Mouse (Mus musculus): Measurements from ENCODE around the gene Olfr846. TPM values are rescaled to one million over a fixed set of nuclear protein-coding genes. Genes with fewer than 3 reads are reported as not detected.

The Olfr846 gene
- total RNA-seq (2023) = not detected

DNA sequence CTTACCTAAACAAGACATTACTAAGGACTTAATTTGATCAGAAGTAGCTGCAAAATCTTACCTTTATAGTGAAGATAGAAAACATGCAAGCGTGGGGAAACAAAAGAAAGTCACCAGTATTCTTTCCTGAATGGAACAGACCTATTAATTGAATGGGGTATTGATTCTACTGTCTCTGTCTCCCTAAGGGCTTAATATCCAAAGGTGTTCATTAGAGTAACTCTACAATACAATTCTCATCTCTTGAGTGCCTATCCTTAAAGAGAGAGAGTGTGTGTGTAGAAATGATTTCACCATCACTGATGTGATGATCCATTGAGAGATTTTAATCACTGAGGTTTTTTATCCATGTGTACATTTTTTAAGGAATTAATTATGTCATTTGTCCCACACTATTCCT lies at the start of gene Olfr846:
Olfr846 (minus strand) TSS at position 101 of the 400 bp plus-strand sequence.

GRCm38 (mm10) chr9:19378569-19378968 lies 14.8 kb upstream of the Olfr846 start, which contains the start of gene Olfr847:
Gene Olfr847, minus strand, starts transcription at chr9:19378669.

DNA sequence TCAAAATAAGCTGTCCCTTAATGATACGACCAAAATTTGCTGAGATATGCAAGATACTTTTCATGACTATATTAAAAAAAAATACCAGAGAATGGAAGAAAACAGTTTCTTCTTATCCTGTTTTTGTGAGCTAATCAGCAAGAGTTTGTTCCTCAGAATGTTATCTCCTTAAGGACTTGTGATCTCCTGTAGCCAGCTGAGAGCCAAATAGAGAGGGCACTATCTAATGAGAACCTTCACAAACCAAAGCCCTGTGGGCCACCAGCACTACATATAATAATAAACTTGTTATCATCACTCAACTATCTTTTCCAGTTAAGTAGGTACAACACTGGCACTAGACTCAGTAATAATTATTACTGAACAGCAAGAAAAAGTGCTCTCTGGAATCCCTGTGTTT lies 27.6 kb downstream of the Olfr846 start, which contains the start of gene Olfr845:
Olfr845 (plus strand) TSS at position 301 of the 400 bp plus-strand sequence.

DNA sequence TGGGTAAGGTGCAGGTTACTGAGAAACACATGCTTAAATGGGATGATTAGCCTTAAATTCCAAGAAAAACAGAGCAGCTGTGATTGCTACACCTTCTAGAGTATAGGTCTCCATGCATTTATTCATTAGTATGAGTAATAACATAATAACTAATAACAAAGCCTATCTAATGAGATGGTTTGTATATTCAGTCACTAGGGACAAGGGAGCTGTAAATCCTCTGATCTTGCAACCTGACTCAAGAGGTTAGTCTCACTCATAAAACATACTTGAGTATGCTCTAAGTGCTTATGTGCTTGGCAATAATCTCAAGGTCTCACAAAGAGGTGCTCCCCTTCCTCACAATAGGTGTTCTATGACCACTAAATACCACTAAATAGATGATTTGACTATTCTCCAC lies 47.8 kb downstream of the Olfr846 start, which contains the start of gene Olfr844:
Olfr844 (plus strand) TSS at position 301 of the 400 bp plus-strand sequence.

Other genes starting within 250 kb of the Olfr846 start
- not detected for gene Olfr836, start 243.6 kb downstream of the Olfr846 start, total RNA-seq (2023)
- not detected for gene Olfr837, start 227.7 kb downstream of the Olfr846 start, total RNA-seq (2023)
- under 1 TPM in 1 of 2 experiments, not detected in 1; 0.07 TPM for gene Olfr839-ps1, start 186.7 kb downstream of the Olfr846 start, total RNA-seq (2023)
- not detected for gene Olfr843, start 112.0 kb downstream of the Olfr846 start, total RNA-seq (2023)
- not detected for gene Olfr844, start 47.7 kb downstream of the Olfr846 start, total RNA-seq (2023)
- not detected for gene Olfr845, start 27.5 kb downstream of the Olfr846 start, total RNA-seq (2023)
- gene Olfr847, start 14.7 kb upstream of the Olfr846 start, total RNA-seq (2023) = not detected
- not detected for gene Olfr849, start 76.3 kb upstream of the Olfr846 start, total RNA-seq (2023)
- gene Olfr850, start 114.2 kb upstream of the Olfr846 start, total RNA-seq (2023) = not detected
- gene Olfr851, start 129.3 kb upstream of the Olfr846 start, total RNA-seq (2023) = not detected
- gene Olfr853, start 177.1 kb upstream of the Olfr846 start, total RNA-seq (2023) = not detected
- gene Olfr854, start 203.4 kb upstream of the Olfr846 start, total RNA-seq (2023) = not detected
- gene Olfr855, start 218.6 kb upstream of the Olfr846 start, total RNA-seq (2023) = not detected